Mouse (Mus musculus): Measurements from ENCODE around the gene Naa35. TPM values are rescaled to one million over a fixed set of nuclear protein-coding genes. Genes with fewer than 3 reads are reported as not detected.

The Naa35 gene
- polyA plus RNA-seq, 1 experiment: 32.7 TPM

- Histone ChIP-seq H3K4me3 (replicated peaks; ENCODE audit: extremely low read depth, low read depth, low read length) (no peak overlapping the region), H3K4me1 (ENCODE audit: control insufficient read depth, insufficient read depth, low read length) (no peaks in the 10 kb centered on the region)
- TF ChIP-seq POLR2A (IDR thresholded peaks at IDR 0.05; ENCODE audit: borderline replicate concordance, extremely low read depth, low read depth, low read length) (no peak), CTCF (IDR thresholded peaks at IDR 0.05; ENCODE audit: insufficient read depth, low read length) (no peak)
- no peak for DNase-seq
- WGBS: 81% methylated on average over 1 of the region's 1 CpGs
These were observed 7.6 kb downstream of the Naa35 start for GRCm38 (mm10) chr13:59592630-59593029.

GRCm38 (mm10) chr13:59603096-59603495, 18.0 kb downstream of the Naa35 start:
- WGBS: 95% methylated on average over 5 of the region's 5 CpGs
- no peak for TF ChIP-seq CTCF (IDR thresholded peaks at IDR 0.05; ENCODE audit: insufficient read depth, low read length)
- TF ChIP-seq POLR2A (IDR thresholded peaks at IDR 0.05; ENCODE audit: borderline replicate concordance, extremely low read depth, low read depth, low read length): no peak
- Histone ChIP-seq H3K4me1 (ENCODE audit: control insufficient read depth, insufficient read depth, low read length) (no peaks in the 10 kb centered on the region), H3K4me3 (replicated peaks; ENCODE audit: extremely low read depth, low read depth, low read length) (no peak overlapping the region)
- DNase-seq: no peak

GRCm38 (mm10) chr13:59604511-59604910, 19.5 kb downstream of the Naa35 start:
- H3K4me3 ChIP-seq (replicated peaks; ENCODE audit: extremely low read depth, low read depth, low read length): no peak overlapping the region
- TF ChIP-seq POLR2A (IDR thresholded peaks at IDR 0.05; ENCODE audit: borderline replicate concordance, extremely low read depth, low read depth, low read length) (no peak), CTCF (IDR thresholded peaks at IDR 0.05; ENCODE audit: insufficient read depth, low read length) (no peak)
- no peak for DNase-seq
- no peaks in the 10 kb centered on the region for H3K4me1 ChIP-seq (ENCODE audit: control insufficient read depth, insufficient read depth, low read length)
- 100% methylated on average over 1 of the region's 1 CpGs for WGBS

GRCm38 (mm10) chr13:59605221-59605922, 20.3 kb downstream of the Naa35 start:
- TF ChIP-seq CTCF (IDR thresholded peaks at IDR 0.05; ENCODE audit: insufficient read depth, low read length): no peak
- no peak for TF ChIP-seq POLR2A (IDR thresholded peaks at IDR 0.05; ENCODE audit: borderline replicate concordance, extremely low read depth, low read depth, low read length)
- 72% methylated on average over 10 of the region's 10 CpGs for WGBS

GRCm38 (mm10) chr13:59609885-59610284, 24.8 kb downstream of the Naa35 start:
- H3K4me1 ChIP-seq (ENCODE audit: control insufficient read depth, insufficient read depth, low read length): no peaks in the 10 kb centered on the region
- no peak for DNase-seq
- no peak overlapping the region for H3K4me3 ChIP-seq (replicated peaks; ENCODE audit: extremely low read depth, low read depth, low read length)
- WGBS: 91% methylated on average over 4 of the region's 4 CpGs
- TF ChIP-seq CTCF (IDR thresholded peaks at IDR 0.05; ENCODE audit: insufficient read depth, low read length) (no peak), POLR2A (IDR thresholded peaks at IDR 0.05; ENCODE audit: borderline replicate concordance, extremely low read depth, low read depth, low read length) (no peak)

More at GRCm38 (mm10) chr13:59605221-59605922, 20.3 kb downstream of the Naa35 start:
- no peak overlapping the region for H3K4me3 ChIP-seq (replicated peaks; ENCODE audit: extremely low read depth, low read depth, low read length)
- H3K4me1 ChIP-seq (ENCODE audit: control insufficient read depth, insufficient read depth, low read length): no peaks in the 10 kb centered on the region
- no peak for DNase-seq

GRCm38 (mm10) chr13:59610437-59610836, 25.4 kb downstream of the Naa35 start:
- no peak for DNase-seq
- TF ChIP-seq POLR2A (IDR thresholded peaks at IDR 0.05; ENCODE audit: borderline replicate concordance, extremely low read depth, low read depth, low read length) (no peak), CTCF (IDR thresholded peaks at IDR 0.05; ENCODE audit: insufficient read depth, low read length) (no peak)
- Histone ChIP-seq H3K4me1 (ENCODE audit: control insufficient read depth, insufficient read depth, low read length) (no peaks in the 10 kb centered on the region), H3K4me3 (replicated peaks; ENCODE audit: extremely low read depth, low read depth, low read length) (no peak overlapping the region)
- WGBS: 94% methylated on average over 2 of the region's 2 CpGs

GRCm38 (mm10) chr13:59613868-59614267, 28.8 kb downstream of the Naa35 start:
- TF ChIP-seq CTCF (IDR thresholded peaks at IDR 0.05; ENCODE audit: insufficient read depth, low read length): no peak
- TF ChIP-seq POLR2A (IDR thresholded peaks at IDR 0.05; ENCODE audit: borderline replicate concordance, extremely low read depth, low read depth, low read length): no peak
- 57% methylated on average over 4 of the region's 4 CpGs for WGBS

GRCm38 (mm10) chr13:59615152-59615551, 30.1 kb downstream of the Naa35 start:
- 92% methylated on average over 4 of the region's 4 CpGs for WGBS
- DNase-seq: no peak
- Histone ChIP-seq H3K4me3 (replicated peaks; ENCODE audit: extremely low read depth, low read depth, low read length) (no peak overlapping the region), H3K4me1 (ENCODE audit: control insufficient read depth, insufficient read depth, low read length) (no peaks in the 10 kb centered on the region)
- TF ChIP-seq CTCF (IDR thresholded peaks at IDR 0.05; ENCODE audit: insufficient read depth, low read length): no peak
- TF ChIP-seq POLR2A (IDR thresholded peaks at IDR 0.05; ENCODE audit: borderline replicate concordance, extremely low read depth, low read depth, low read length): no peak

More at GRCm38 (mm10) chr13:59613868-59614267, 28.8 kb downstream of the Naa35 start:
- no peak for DNase-seq
- Histone ChIP-seq H3K4me3 (replicated peaks; ENCODE audit: extremely low read depth, low read depth, low read length) (no peak overlapping the region), H3K4me1 (ENCODE audit: control insufficient read depth, insufficient read depth, low read length) (no peaks in the 10 kb centered on the region)

GRCm38 (mm10) chr13:59615554-59615953, 30.5 kb downstream of the Naa35 start:
- TF ChIP-seq CTCF (IDR thresholded peaks at IDR 0.05; ENCODE audit: insufficient read depth, low read length): no peak
- TF ChIP-seq POLR2A (IDR thresholded peaks at IDR 0.05; ENCODE audit: borderline replicate concordance, extremely low read depth, low read depth, low read length): no peak
- DNase-seq: no peak
- Histone ChIP-seq H3K4me1 (ENCODE audit: control insufficient read depth, insufficient read depth, low read length) (no peaks in the 10 kb centered on the region), H3K4me3 (replicated peaks; ENCODE audit: extremely low read depth, low read depth, low read length) (no peak overlapping the region)
- 69% methylated on average over 4 of the region's 4 CpGs for WGBS

GRCm38 (mm10) chr13:59618463-59618862, 33.4 kb downstream of the Naa35 start:
- DNase-seq: no peak
- H3K4me1 ChIP-seq (ENCODE audit: control insufficient read depth, insufficient read depth, low read length): no peaks in the 10 kb centered on the region
- no peak overlapping the region for H3K4me3 ChIP-seq (replicated peaks; ENCODE audit: extremely low read depth, low read depth, low read length)
- no peak for TF ChIP-seq POLR2A (IDR thresholded peaks at IDR 0.05; ENCODE audit: borderline replicate concordance, extremely low read depth, low read depth, low read length)
- 63% methylated on average over 6 of the region's 6 CpGs for whole genome bisulfite sequencing

Data from lung, adult 2 months (tissue).